Mouse (Mus musculus): ENCODE data around the gene Dhrs4.

DNA sequence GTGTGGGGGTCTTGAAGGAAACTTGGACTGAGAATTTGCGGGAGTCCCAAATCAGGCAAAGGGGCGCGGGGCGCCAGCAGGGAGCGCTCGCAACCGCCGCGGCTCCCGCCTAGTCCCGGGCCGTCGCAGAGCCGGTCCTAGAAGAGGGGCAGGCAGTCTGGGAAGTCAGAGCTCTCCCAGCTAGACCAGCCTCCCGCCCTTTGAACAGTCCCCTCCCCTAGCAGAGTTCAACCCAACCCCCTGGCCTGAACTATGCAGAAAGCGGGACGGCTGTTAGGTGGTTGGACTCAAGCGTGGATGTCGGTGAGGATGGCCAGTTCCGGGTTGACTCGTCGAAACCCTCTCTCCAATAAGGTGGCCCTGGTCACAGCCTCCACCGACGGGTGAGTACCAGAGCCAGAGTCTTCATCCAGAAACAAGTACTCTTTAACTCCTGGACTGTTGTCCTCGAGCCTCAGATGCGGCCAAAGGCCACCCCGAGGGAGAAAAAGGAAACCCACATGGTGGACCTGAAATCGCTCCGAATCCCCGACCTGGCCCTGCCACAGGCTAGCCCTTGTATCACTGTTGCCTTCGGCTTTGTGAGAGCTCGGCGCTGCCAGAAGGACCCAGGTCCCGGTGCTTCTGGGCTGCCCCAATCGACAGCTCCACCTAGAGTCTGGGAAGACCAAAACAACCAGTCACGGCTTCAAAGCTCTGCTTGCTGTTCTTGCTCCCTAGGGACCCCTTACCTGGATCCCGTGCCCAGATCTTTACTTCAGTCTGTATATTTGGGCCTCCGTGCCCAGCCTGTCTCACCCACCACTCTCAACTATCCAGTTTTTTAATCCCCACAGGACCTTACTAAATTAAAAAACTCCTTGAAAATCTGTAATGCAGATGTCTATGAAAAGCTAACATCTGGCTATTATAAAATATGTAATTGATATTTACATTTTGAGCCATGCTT, at the start of gene Dhrs4:
- peak; percentile 58 to 87 (median 85) for TF ChIP-seq CTCF (IDR thresholded peaks at IDR 0.05 in 2 of 3, conservative IDR thresholded peaks at IDR 0.05 in 1 of 3; ENCODE audit: control insufficient read depth in 1 of 3, insufficient read depth in 1 of 3, low read depth in 2 of 3, low read length in 3 of 3, poor library complexity in 1 of 3, severe bottlenecking in 1 of 3)
- TF ChIP-seq POLR2A (IDR thresholded peaks at IDR 0.05; ENCODE audit: control insufficient read depth in 1 of 2, insufficient read depth in 1 of 2, low read depth in 1 of 2, low read length in 2 of 2, poor library complexity in 1 of 2) = peak in 1 of 2 experiments; percentile 90; a peak in 3 of 4 replicates
- no peak for TF ChIP-seq EP300 (IDR thresholded peaks at IDR 0.05; ENCODE audit: low read depth in 1 of 2, low read length in 2 of 2)
- peak; percentile 65 for TF ChIP-seq TCF12 (IDR thresholded peaks at IDR 0.05; ENCODE audit: low read depth, low read length)
- no peak for TF ChIP-seq USF1 (IDR thresholded peaks at IDR 0.05; ENCODE audit: low read depth, low read length)
- TF ChIP-seq RCOR1 (IDR thresholded peaks at IDR 0.05; ENCODE audit: low read depth, low read length) = no peak
- peak; percentile 79 for TF ChIP-seq HCFC1 (IDR thresholded peaks at IDR 0.05; ENCODE audit: low read depth, low read length)
- TF ChIP-seq SIN3A (IDR thresholded peaks at IDR 0.05; ENCODE audit: low read length) = peak; percentile 62
- TF ChIP-seq USF2 (IDR thresholded peaks at IDR 0.05; ENCODE audit: borderline replicate concordance in 1 of 2, insufficient read depth in 1 of 2, low read depth in 1 of 2, low read length in 2 of 2) = no peak
- TF ChIP-seq KAT2A (conservative IDR thresholded peaks at IDR 0.05; ENCODE audit: low read depth, low read length) = no peak
- no peak for TF ChIP-seq ETS1 (IDR thresholded peaks at IDR 0.05; ENCODE audit: low read depth, low read length)

Data from MEL (cell line).